Mouse (Mus musculus) kidney, adult 11 months (tissue): Measurements from ENCODE around the gene Myo1b.
A peak's percentile ranks its signal among the peaks of the same experiment; 100 is the strongest.
"Not testable (repeated sequence)": the region's sequence is repeated elsewhere in the genome, so short reads cannot be mapped to it uniquely, and the experiment has no call there.

Experiments used
- DNase-seq: peaks from one replicate; pipeline ENCODE4 v3.0.0; 2022

Myo1b gene

GRCm38 (mm10) chr1:51894721-51895120 lies 21.1 kb downstream of the Myo1b start:
- no peak for DNase-seq

- DNase-seq, result peak; percentile 20
Observed at GRCm38 (mm10) chr1:51893521-51894355, 22.1 kb downstream of the Myo1b start.

- DNase-seq, result no peak
Observed at GRCm38 (mm10) chr1:51892005-51892404, 23.9 kb downstream of the Myo1b start.

GRCm38 (mm10) chr1:51888046-51888813 lies 27.6 kb downstream of the Myo1b start:
- DNase-seq, result no peak

GRCm38 (mm10) chr1:51885356-51885983 lies 30.4 kb downstream of the Myo1b start:
- no peak for DNase-seq

- DNase-seq, result no peak
Observed at GRCm38 (mm10) chr1:51883211-51883610, 32.7 kb downstream of the Myo1b start.

- no peak for DNase-seq
Observed at GRCm38 (mm10) chr1:51882752-51883151, 33.1 kb downstream of the Myo1b start.

- DNase-seq, result no peak
Observed at GRCm38 (mm10) chr1:51879927-51880814, 35.7 kb downstream of the Myo1b start.

- DNase-seq, result peak; percentile 31
Observed at GRCm38 (mm10) chr1:51879333-51879770, 36.5 kb downstream of the Myo1b start.

GRCm38 (mm10) chr1:51875462-51876225 lies 40.2 kb downstream of the Myo1b start:
- DNase-seq, result no peak

- no peak for DNase-seq
Observed at GRCm38 (mm10) chr1:51872493-51873261, 43.2 kb downstream of the Myo1b start.

- DNase-seq, result not testable (repeated sequence)
Observed at GRCm38 (mm10) chr1:51871234-51871633, 44.6 kb downstream of the Myo1b start.

GRCm38 (mm10) chr1:51862828-51863421 lies 52.9 kb downstream of the Myo1b start:
- DNase-seq, result no peak

GRCm38 (mm10) chr1:51860837-51861236 lies 55.0 kb downstream of the Myo1b start:
- no peak for DNase-seq

- no peak for DNase-seq
Observed at GRCm38 (mm10) chr1:51856946-51857345, 58.9 kb downstream of the Myo1b start.

GRCm38 (mm10) chr1:51856245-51856915 lies 59.5 kb downstream of the Myo1b start:
- no peak for DNase-seq

GRCm38 (mm10) chr1:51855541-51856244 lies 60.2 kb downstream of the Myo1b start:
- DNase-seq, result no peak

GRCm38 (mm10) chr1:51852314-51852713 lies 63.6 kb downstream of the Myo1b start:
- no peak for DNase-seq

- DNase-seq, result peak; percentile 26
Observed at GRCm38 (mm10) chr1:51849570-51850211, 66.2 kb downstream of the Myo1b start.
